Mouse (Mus musculus): ENCODE results near the gene Map2k1.

DNA sequence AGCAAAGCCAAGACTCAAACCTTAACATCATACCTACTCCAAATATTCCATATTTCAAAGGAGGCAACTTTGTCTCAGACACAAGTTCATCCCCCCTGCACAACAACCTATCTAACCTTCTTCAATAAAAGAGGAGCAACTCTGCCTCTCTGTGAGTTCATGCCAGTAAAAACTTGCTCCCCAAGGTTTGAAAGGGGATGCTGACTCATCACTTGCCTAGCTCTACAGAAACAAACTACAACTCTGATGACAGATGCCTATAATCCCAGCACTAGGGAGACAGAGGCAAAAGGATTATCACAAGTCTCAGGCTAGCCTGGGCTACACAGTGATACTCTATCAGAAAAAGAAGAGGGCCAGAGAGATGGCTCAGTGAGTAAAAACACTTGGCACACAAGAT lies 35.5 kb downstream of the Map2k1 start:
- TF ChIP-seq CTCF (IDR thresholded peaks at IDR 0.05) (no peak), POLR2A (IDR thresholded peaks at IDR 0.05; ENCODE audit: insufficient read depth, low read depth, low read length) (no peak)
